ENCODE assay signal across 10 mouse cellular contexts in genomic region chr5:118339676-118340661, GRCm38 (mm10).
DNase-seq lines count a peak whose midpoint lies in the region; ATAC-seq and TF ChIP-seq lines count a peak whose summit lies in the region.
"Had no signal": no experiment of that assay in that cellular context is flagged by ENCODE, and none has a peak within 500 bp of the region (broad histone marks: within the 10 kb centered on the region; RNA-seq: fewer than 3 reads in every experiment).

No protein-coding gene starts in this region.

- H3K9me3 ChIP-seq in forebrain, embryonic 13.5 days (replicated peaks) = peaks cover 6% of the 10 kb centered on the region; the same call in 1 of the 2 replicates
- H3K9me3 ChIP-seq in forebrain, embryonic 11.5 days (ENCODE audit: control insufficient read depth, low read length) = no peaks in the 10 kb centered on the region
- no peaks in the 10 kb centered on the region for H3K9me3 ChIP-seq in kidney, postnatal 0 days (replicated peaks; ENCODE audit: low read length)
- H3K9me3 ChIP-seq: embryonic facial prominence, embryonic 12.5 days had no signal

- peaks cover 23% of the 10 kb centered on the region for H3K4me1 ChIP-seq in forebrain, embryonic 13.5 days
- peaks cover 4% of the 10 kb centered on the region for H3K4me1 ChIP-seq in forebrain, embryonic 11.5 days (replicated peaks; ENCODE audit: control insufficient read depth, insufficient read depth, low read length)
- 0 out of 2 replicates have a peak, but pooled peaks cover 6% of the 10 kb centered on the region for H3K4me1 ChIP-seq in kidney, postnatal 0 days (replicated peaks; ENCODE audit: insufficient read depth, low read length)

- no peaks in the 10 kb centered on the region for H3K36me3 ChIP-seq in forebrain, embryonic 13.5 days (ENCODE audit: poor library complexity, severe bottlenecking)
- H3K36me3 ChIP-seq in forebrain, embryonic 11.5 days (ENCODE audit: control insufficient read depth, insufficient read depth, low read length) = no peaks in the 10 kb centered on the region
- H3K36me3 ChIP-seq in kidney, postnatal 0 days (ENCODE audit: insufficient read depth, low read length) = no peaks in the 10 kb centered on the region
- H3K36me3 ChIP-seq: embryonic facial prominence, embryonic 12.5 days had no signal

- no peak for TF ChIP-seq CTCF in kidney, postnatal 0 days (IDR thresholded peaks at IDR 0.05; ENCODE audit: low read depth)

- H3K4me2 ChIP-seq in forebrain, embryonic 13.5 days = no peak overlapping the region
- no peak overlapping the region for H3K4me2 ChIP-seq in forebrain, embryonic 11.5 days (ENCODE audit: low read depth, low read length, severe bottlenecking)
- peak overlapping the region; percentile 15; the same call in 1 of the 2 replicates for H3K4me2 ChIP-seq in kidney, postnatal 0 days (ENCODE audit: low read length)
- H3K4me2 ChIP-seq: embryonic facial prominence, embryonic 12.5 days had no signal

- ATAC-seq in forebrain, embryonic 13.5 days = 0 out of 2 replicates have a peak, but pooled peaks have one; percentile 10
- ATAC-seq in forebrain, embryonic 11.5 days (replicated peaks; ENCODE audit: low FRiP score) = no peak
- peak; percentile 81 for ATAC-seq in kidney, postnatal 0 days (replicated peaks; ENCODE audit: low FRiP score, low read depth)

- no peaks in the 10 kb centered on the region for H3K27me3 ChIP-seq in forebrain, embryonic 13.5 days
- no peaks in the 10 kb centered on the region for H3K27me3 ChIP-seq in forebrain, embryonic 11.5 days (ENCODE audit: control insufficient read depth, insufficient read depth, low read length)
- H3K27me3 ChIP-seq in kidney, postnatal 0 days (ENCODE audit: insufficient read depth, low read length) = no peaks in the 10 kb centered on the region
- H3K27me3 ChIP-seq: embryonic facial prominence, embryonic 12.5 days had no signal

- no peak overlapping the region for H3K27ac ChIP-seq in forebrain, embryonic 13.5 days
- no peak overlapping the region for H3K27ac ChIP-seq in forebrain, embryonic 11.5 days (ENCODE audit: low read depth, low read length)
- H3K27ac ChIP-seq in kidney, postnatal 0 days = peak overlapping the region; percentile 42
- H3K27ac ChIP-seq: embryonic facial prominence, embryonic 12.5 days; macrophage had no signal

- H3K4me3 ChIP-seq in forebrain, embryonic 13.5 days = no peak overlapping the region
- H3K4me3 ChIP-seq in forebrain, embryonic 11.5 days (ENCODE audit: low read depth, low read length) = no peak overlapping the region
- H3K4me3 ChIP-seq in kidney, postnatal 0 days (replicated peaks; ENCODE audit: low read depth, low read length) = no peak overlapping the region
- H3K4me3 ChIP-seq: embryonic facial prominence, embryonic 12.5 days had no signal

- no peak for DNase-seq in forebrain, embryonic 11.5 days (ENCODE audit: low spot score)
- DNase-seq in 3T3-L1 (ENCODE audit: low read depth, low spot score) = peak; percentile 84
- peak; percentile 58 for DNase-seq in gastrocnemius, postnatal 25 days
- peak; percentile 81 for DNase-seq in kidney, postnatal 0 days (ENCODE audit: low spot score)
- DNase-seq in right cerebral cortex, postnatal 25 days = peak; percentile 33
- no peak for DNase-seq in cerebellum, postnatal 14 days
- DNase-seq in layer of hippocampus, adult 8-10 months (ENCODE audit: low spot score in 2 of 2) = no peak

- 62% methylated on average over 22 of the region's 22 CpGs for WGBS in forebrain, embryonic 13.5 days
- WGBS in forebrain, embryonic 11.5 days = 66% methylated on average over 22 of the region's 22 CpGs
- WGBS in kidney, postnatal 0 days = 20% methylated on average over 22 of the region's 22 CpGs

- no peak overlapping the region for H3K9ac ChIP-seq in forebrain, embryonic 13.5 days
- H3K9ac ChIP-seq in forebrain, embryonic 11.5 days (ENCODE audit: low read length) = no peak overlapping the region
- H3K9ac ChIP-seq in kidney, postnatal 0 days (ENCODE audit: low read depth, low read length) = no peak overlapping the region
- H3K9ac ChIP-seq: embryonic facial prominence, embryonic 12.5 days had no signal

Comparison
In these comparisons a context has a peak if more than half of its experiments do, and no peak if none do; other contexts are left out.
1. DNase-seq: peak in 3T3-L1 (single experiment), gastrocnemius, postnatal 25 days (single experiment), kidney, postnatal 0 days (single experiment) and right cerebral cortex, postnatal 25 days (single experiment); none in forebrain, embryonic 11.5 days (single experiment), cerebellum, postnatal 14 days (0 of 2) and layer of hippocampus, adult 8-10 months (0 of 2).